ENCODE assay signal across 10 mouse cellular contexts in genomic region chr3:93031450-93031849, GRCm38 (mm10). TPM values are rescaled to one million over a fixed set of nuclear protein-coding genes. Genes with fewer than 3 reads are reported as not detected.
DNase-seq lines count a peak whose midpoint lies in the region; ATAC-seq and TF ChIP-seq lines count a peak whose summit lies in the region.
"Had no signal": no experiment of that assay in that cellular context is flagged by ENCODE, and none has a peak within 500 bp of the region (broad histone marks: within the 10 kb centered on the region; RNA-seq: fewer than 3 reads in every experiment).

No protein-coding gene starts in this region.

- H3K9me3 ChIP-seq in limb, embryonic 11.5 days (ENCODE audit: control insufficient read depth, low read length) = no peaks in the 10 kb centered on the region
- no peaks in the 10 kb centered on the region for H3K9me3 ChIP-seq in limb, embryonic 10.5 days (replicated peaks)
- no peaks in the 10 kb centered on the region for H3K9me3 ChIP-seq in midbrain, postnatal 0 days (ENCODE audit: low read length)

- H3K27ac ChIP-seq in limb, embryonic 11.5 days (replicated peaks; ENCODE audit: low read depth, low read length) = no peak overlapping the region
- no peak overlapping the region for H3K27ac ChIP-seq in limb, embryonic 10.5 days
- H3K27ac ChIP-seq in midbrain, postnatal 0 days (ENCODE audit: low read depth, low read length) = no peak overlapping the region
- no peak overlapping the region for H3K27ac ChIP-seq in thymus, adult 2 months (ENCODE audit: control insufficient read depth, insufficient read depth, low read length)

- TF ChIP-seq POLR2A in thymus, adult 2 months (IDR thresholded peaks at IDR 0.05; ENCODE audit: control insufficient read depth, extremely low read depth, insufficient read depth, low read length, poor library complexity) = no peak

- 68% methylated on average over 5 of the region's 5 CpGs for WGBS in limb, embryonic 11.5 days
- WGBS in limb, embryonic 10.5 days = 69% methylated on average over 5 of the region's 5 CpGs
- WGBS in midbrain, postnatal 0 days = 51% methylated on average over 5 of the region's 5 CpGs
- 52% methylated on average over 5 of the region's 5 CpGs for WGBS in thymus, adult 2 months

- H3K4me1 ChIP-seq in limb, embryonic 11.5 days (ENCODE audit: control insufficient read depth, insufficient read depth, low read length) = no peaks in the 10 kb centered on the region
- H3K4me1 ChIP-seq in limb, embryonic 10.5 days = no peaks in the 10 kb centered on the region
- no peaks in the 10 kb centered on the region for H3K4me1 ChIP-seq in midbrain, postnatal 0 days (ENCODE audit: insufficient read depth, low read length)
- H3K4me1 ChIP-seq in thymus, adult 2 months (replicated peaks; ENCODE audit: control insufficient read depth, insufficient read depth, low read length) = no peaks in the 10 kb centered on the region

- H3K27me3 ChIP-seq in limb, embryonic 11.5 days (ENCODE audit: control insufficient read depth, insufficient read depth, low read length) = no peaks in the 10 kb centered on the region
- H3K27me3 ChIP-seq in limb, embryonic 10.5 days (ENCODE audit: low read depth, poor library complexity, severe bottlenecking) = no peaks in the 10 kb centered on the region
- H3K27me3 ChIP-seq in midbrain, postnatal 0 days (ENCODE audit: insufficient read depth, low read length) = no peaks in the 10 kb centered on the region
- no peaks in the 10 kb centered on the region for H3K27me3 ChIP-seq in thymus, adult 2 months (ENCODE audit: control insufficient read depth, insufficient read depth, low read length)

- ATAC-seq in limb, embryonic 11.5 days (ENCODE audit: insufficient number of reproducible peaks, low FRiP score, low TSS enrichment, low read depth) = peak; percentile 60; the same call in 1 of the 2 replicates
- ATAC-seq in midbrain, postnatal 0 days (ENCODE audit: low FRiP score) = peak; percentile 94
- ATAC-seq in inflammation-experienced regulatory T-cells, adult 6 months = no peak

- no peak overlapping the region for H3K9ac ChIP-seq in limb, embryonic 11.5 days (ENCODE audit: low read length)
- H3K9ac ChIP-seq in midbrain, postnatal 0 days (replicated peaks; ENCODE audit: low read length, poor library complexity, severe bottlenecking) = no peak overlapping the region

- no peak overlapping the region for H3K4me2 ChIP-seq in limb, embryonic 11.5 days (ENCODE audit: low read depth, severe bottlenecking)
- H3K4me2 ChIP-seq in midbrain, postnatal 0 days (ENCODE audit: low read depth, low read length, poor library complexity, severe bottlenecking) = no peak overlapping the region

- no peaks in the 10 kb centered on the region for H3K36me3 ChIP-seq in limb, embryonic 11.5 days (ENCODE audit: control insufficient read depth, insufficient read depth, low read length)
- no peaks in the 10 kb centered on the region for H3K36me3 ChIP-seq in limb, embryonic 10.5 days
- no peaks in the 10 kb centered on the region for H3K36me3 ChIP-seq in midbrain, postnatal 0 days (ENCODE audit: insufficient read depth, low read length)
- H3K36me3 ChIP-seq in thymus, adult 2 months (ENCODE audit: control insufficient read depth, insufficient read depth, low read length) = no peaks in the 10 kb centered on the region

- no peak overlapping the region for H3K4me3 ChIP-seq in limb, embryonic 11.5 days (ENCODE audit: low read depth, low read length)
- no peak overlapping the region for H3K4me3 ChIP-seq in limb, embryonic 10.5 days
- no peak overlapping the region for H3K4me3 ChIP-seq in midbrain, postnatal 0 days (ENCODE audit: low read depth, low read length)
- no peak overlapping the region for H3K4me3 ChIP-seq in thymus, adult 2 months (ENCODE audit: control insufficient read depth, insufficient read depth, low read length)

- peak; percentile 97 for TF ChIP-seq CTCF in midbrain, postnatal 0 days (IDR thresholded peaks at IDR 0.05)
- TF ChIP-seq CTCF in thymus, adult 2 months (IDR thresholded peaks at IDR 0.05; ENCODE audit: borderline replicate concordance, control insufficient read depth, extremely low read depth, insufficient read depth, low read length, poor library complexity) = no peak

- DNase-seq in limb, embryonic 11.5 days (ENCODE audit: low spot score) = peak; percentile 50
- no peak for DNase-seq in limb, embryonic 10.5 days (ENCODE audit: low spot score)
- DNase-seq in brain, adult 2 months (ENCODE audit: low read depth, low spot score) = peak; percentile 83
- peak; percentile 51 for DNase-seq in forelimb bud, embryonic 11.5 days (ENCODE audit: low read depth, low spot score)
- DNase-seq in layer of hippocampus, adult 9-10 months (ENCODE audit: low spot score) = peak; percentile 49
- peak; percentile 91 for DNase-seq in midbrain, postnatal 0 days (ENCODE audit: low spot score)
- no peak for DNase-seq in thymus, adult 2 months

RNA-seq across cellular contexts. Expression of gene Lce1m, which starts 12.6 kb away (rescaled TPM):
- not detected in 2 replicates for polyA plus RNA-seq in limb, embryonic 11.5 days (2014; fragmentation: Nextera tagmentation; extraction: Ambion mirVana)
- polyA plus RNA-seq in limb, embryonic 10.5 days (2016; fragmentation: Nextera tagmentation; extraction: Ambion mirVana) = not detected in 2 replicates
- 15.7 TPM in 1 of 2 replicates, not detected in the other for total RNA-seq in midbrain, postnatal 0 days (2014; rRNA removed)
- polyA plus RNA-seq in midbrain, postnatal 0 days (2015; fragmentation: Nextera tagmentation; extraction: Ambion mirVana) = not detected in 2 replicates
- not detected for polyA plus RNA-seq in inflammation-experienced regulatory T-cells, adult 6 months (2017; shearing (Covaris generic))
- 0.51 and 0.73 TPM in 2 replicates for polyA plus RNA-seq in thymus, adult 2 months (2012; rRNA removed)
- total RNA-seq: layer of hippocampus, adult 8-10 months had no signal
- polyA plus RNA-seq: small intestine, adult 2 months had no signal

RNA-seq across cellular contexts. Expression of gene Crct1, which starts 16.0 kb away (rescaled TPM):
- polyA plus RNA-seq in limb, embryonic 11.5 days (2014; fragmentation: Nextera tagmentation; extraction: Ambion mirVana) = not detected in 2 replicates
- polyA plus RNA-seq in limb, embryonic 10.5 days (2016; fragmentation: Nextera tagmentation; extraction: Ambion mirVana) = 0.44 TPM in 1 of 2 replicates, not detected in the other
- 1.7 and 6.4 TPM in 2 replicates for total RNA-seq in midbrain, postnatal 0 days (2014; rRNA removed)
- polyA plus RNA-seq in midbrain, postnatal 0 days (2015; fragmentation: Nextera tagmentation; extraction: Ambion mirVana) = 1.3 and 2.5 TPM in 2 replicates
- polyA plus RNA-seq in inflammation-experienced regulatory T-cells, adult 6 months (2017; shearing (Covaris generic)) = not detected
- 3.1 and 3.9 TPM in 2 replicates for polyA plus RNA-seq in thymus, adult 2 months (2012; rRNA removed)
- total RNA-seq: layer of hippocampus, adult 8-10 months had no signal

RNA-seq across cellular contexts. Expression of gene Gm4858, which starts 37.2 kb away (rescaled TPM):
- polyA plus RNA-seq in limb, embryonic 11.5 days (2014; fragmentation: Nextera tagmentation; extraction: Ambion mirVana) = not detected in 2 replicates
- not detected in 2 replicates for polyA plus RNA-seq in limb, embryonic 10.5 days (2016; fragmentation: Nextera tagmentation; extraction: Ambion mirVana)
- total RNA-seq in midbrain, postnatal 0 days (2014; rRNA removed) = not detected in 2 replicates
- not detected in 2 replicates for polyA plus RNA-seq in midbrain, postnatal 0 days (2015; fragmentation: Nextera tagmentation; extraction: Ambion mirVana)
- not detected for polyA plus RNA-seq in inflammation-experienced regulatory T-cells, adult 6 months (2017; shearing (Covaris generic))
- 0.13 TPM in 1 of 2 replicates, not detected in the other for polyA plus RNA-seq in thymus, adult 2 months (2012; rRNA removed)
- total RNA-seq: layer of hippocampus, adult 8-10 months had no signal
- polyA plus RNA-seq: small intestine, adult 2 months had no signal

RNA-seq across cellular contexts. Expression of gene Lce3f, which starts 39.4 kb away (rescaled TPM):
- polyA plus RNA-seq in limb, embryonic 11.5 days (2014; fragmentation: Nextera tagmentation; extraction: Ambion mirVana) = not detected in 2 replicates
- not detected in 2 replicates for polyA plus RNA-seq in limb, embryonic 10.5 days (2016; fragmentation: Nextera tagmentation; extraction: Ambion mirVana)
- not detected in 2 replicates for total RNA-seq in midbrain, postnatal 0 days (2014; rRNA removed)
- not detected in 2 replicates for polyA plus RNA-seq in midbrain, postnatal 0 days (2015; fragmentation: Nextera tagmentation; extraction: Ambion mirVana)
- not detected for polyA plus RNA-seq in inflammation-experienced regulatory T-cells, adult 6 months (2017; shearing (Covaris generic))
- 0.43 TPM in 1 of 2 replicates, not detected in the other for polyA plus RNA-seq in thymus, adult 2 months (2012; rRNA removed)
- total RNA-seq: layer of hippocampus, adult 8-10 months had no signal

Comparison
In these comparisons a context has a peak if more than half of its experiments do, and no peak if none do; other contexts are left out.
1. DNase-seq: peak in limb, embryonic 11.5 days (single experiment), brain, adult 2 months (single experiment), forelimb bud, embryonic 11.5 days (single experiment), layer of hippocampus, adult 9-10 months (single experiment) and midbrain, postnatal 0 days (single experiment); none in limb, embryonic 10.5 days (single experiment) and thymus, adult 2 months (single experiment).